In the genomic region with DNA sequence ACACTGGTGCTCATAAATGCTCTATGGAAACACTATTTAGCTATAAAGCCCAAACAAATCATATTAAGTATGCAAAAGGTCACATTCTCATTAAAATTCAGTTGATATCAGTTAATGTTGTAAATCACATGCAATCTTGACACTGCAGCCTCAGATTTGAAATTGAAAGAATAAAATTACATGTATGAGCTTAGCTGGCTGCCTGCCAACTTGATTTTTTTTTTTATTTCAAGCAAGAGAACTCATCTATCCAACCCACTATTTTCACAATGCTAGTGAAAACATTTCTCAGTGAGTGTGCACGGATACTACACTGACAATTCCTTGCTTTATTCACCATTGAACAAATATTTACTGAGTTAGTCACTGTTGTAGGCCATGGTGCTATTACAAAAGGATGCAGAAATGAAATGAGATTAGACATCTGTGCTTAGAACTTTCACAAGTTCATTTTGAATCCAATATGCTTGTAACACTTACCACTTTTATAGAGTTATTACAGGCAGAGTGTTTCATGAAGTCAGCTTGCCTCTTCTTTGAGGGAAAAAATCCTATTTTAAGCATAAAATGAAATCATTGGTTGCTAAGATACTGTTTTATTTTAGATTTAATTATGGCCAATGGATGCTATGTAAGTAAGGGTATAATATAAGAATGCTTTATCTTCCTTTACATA, we compare ENCODE assay signal across 27 mouse cellular contexts.
DNase-seq lines count a peak whose midpoint lies in the region; ATAC-seq and TF ChIP-seq lines count a peak whose summit lies in the region.
"Had no signal": no experiment of that assay in that cellular context is flagged by ENCODE, and none has a peak within 500 bp of the region (broad histone marks: within the 10 kb centered on the region; RNA-seq: fewer than 3 reads in every experiment).

No protein-coding gene starts in this region.

- H3K4me1 ChIP-seq in lung, embryonic 14.5 days (ENCODE audit: insufficient read depth), result no peaks in the 10 kb centered on the region
- H3K4me1 ChIP-seq in lung, postnatal 0 days (ENCODE audit: insufficient read depth, low read depth, low read length), result no peaks in the 10 kb centered on the region
- H3K4me1 ChIP-seq: heart, embryonic 12.5 days; hindbrain, embryonic 13.5 days; midbrain, embryonic 13.5 days had no signal

- H3K36me3 ChIP-seq in lung, embryonic 14.5 days (ENCODE audit: insufficient read depth), result no peaks in the 10 kb centered on the region
- no peaks in the 10 kb centered on the region for H3K36me3 ChIP-seq in lung, postnatal 0 days (ENCODE audit: insufficient read depth, low read length)
- H3K36me3 ChIP-seq: heart, embryonic 12.5 days; hindbrain, embryonic 13.5 days; midbrain, embryonic 13.5 days had no signal

- no peak for DNase-seq in frontal cortex, postnatal 10 days (ENCODE audit: low spot score in 2 of 2)
- DNase-seq in lung, embryonic 14.5 days, result peak; percentile 42
- DNase-seq in lung, postnatal 0 days (ENCODE audit: low spot score), result no peak
- DNase-seq in brain, adult 2 months (ENCODE audit: low read depth, low spot score), result peak; percentile 62
- DNase-seq in telencephalon, adult 2 months (ENCODE audit: low read depth, low spot score), result peak; percentile 69
- DNase-seq: adrenal gland, postnatal 25 days; B cell, adult 2 months; cerebellum, adult 9-10 months; cerebellum, postnatal 36 days; gastrocnemius, adult 2 months; gastrocnemius, postnatal 36 days; heart, adult 18-20 months; heart, postnatal 4 days; kidney, adult 11 months; kidney, postnatal 14 days; liver; lung, adult 2 months; lung, postnatal 36 days; right cerebral cortex, postnatal 4 days; thymus, postnatal 4 days had no signal

- no peak overlapping the region for H3K4me3 ChIP-seq in lung, embryonic 14.5 days (ENCODE audit: low read depth, low read length)
- H3K4me3 ChIP-seq in lung, postnatal 0 days (ENCODE audit: low read depth, low read length), result no peak overlapping the region
- H3K4me3 ChIP-seq: gastrocnemius, adult 2 months; heart, embryonic 12.5 days; hindbrain, embryonic 13.5 days; midbrain, embryonic 13.5 days had no signal

- no peak for TF ChIP-seq CTCF in lung, embryonic 14.5 days (IDR thresholded peaks at IDR 0.05; ENCODE audit: low read depth)
- no peak for TF ChIP-seq CTCF in lung, postnatal 0 days (IDR thresholded peaks at IDR 0.05)

- H3K27ac ChIP-seq in lung, embryonic 14.5 days (ENCODE audit: low read depth), result no peak overlapping the region
- no peak overlapping the region for H3K27ac ChIP-seq in lung, postnatal 0 days (ENCODE audit: low read length)
- H3K27ac ChIP-seq: gastrocnemius, adult 2 months; hindbrain, embryonic 13.5 days; liver, embryonic 14.5 days; midbrain, embryonic 13.5 days had no signal

- 50% methylated on average over 1 of the region's 1 CpGs for WGBS in lung, embryonic 14.5 days
- WGBS in lung, postnatal 0 days, result 44% methylated on average over 1 of the region's 1 CpGs

- no peak overlapping the region for H3K9ac ChIP-seq in lung, embryonic 14.5 days
- H3K9ac ChIP-seq in lung, postnatal 0 days (replicated peaks; ENCODE audit: low read depth), result no peak overlapping the region
- H3K9ac ChIP-seq: heart, embryonic 12.5 days; hindbrain, embryonic 13.5 days; liver, embryonic 14.5 days; midbrain, embryonic 13.5 days had no signal

- H3K4me2 ChIP-seq in lung, embryonic 14.5 days, result no peak overlapping the region
- H3K4me2 ChIP-seq in lung, postnatal 0 days (replicated peaks; ENCODE audit: low read depth, low read length), result no peak overlapping the region
- H3K4me2 ChIP-seq: heart, embryonic 12.5 days; hindbrain, embryonic 13.5 days; midbrain, embryonic 13.5 days had no signal

- no peaks in the 10 kb centered on the region for H3K27me3 ChIP-seq in lung, embryonic 14.5 days (ENCODE audit: insufficient read depth, low read length)
- H3K27me3 ChIP-seq in lung, postnatal 0 days (replicated peaks; ENCODE audit: insufficient read depth, low read length), result no peaks in the 10 kb centered on the region
- H3K27me3 ChIP-seq: heart, embryonic 12.5 days; hindbrain, embryonic 13.5 days; midbrain, embryonic 13.5 days had no signal

- TF ChIP-seq EP300 in lung, postnatal 0 days (IDR thresholded peaks at IDR 0.05), result no peak

- peak; percentile 100 for ATAC-seq in frontal cortex, adult (ENCODE audit: low TSS enrichment)
- ATAC-seq in lung, embryonic 14.5 days (ENCODE audit: insufficient read depth), result no peak
- no peak for ATAC-seq in lung, postnatal 0 days
- ATAC-seq in monocyte, adult 5-6 weeks (replicated peaks; ENCODE audit: insufficient number of reproducible peaks, low FRiP score, low TSS enrichment, poor library complexity, severe bottlenecking), result no peak
- ATAC-seq: inflammation-experienced regulatory T-cells, adult 6 months; midbrain, embryonic 13.5 days had no signal

- no peaks in the 10 kb centered on the region for H3K9me3 ChIP-seq in lung, embryonic 14.5 days (ENCODE audit: low read depth, low read length)
- no peaks in the 10 kb centered on the region for H3K9me3 ChIP-seq in lung, postnatal 0 days (ENCODE audit: low read length)
- H3K9me3 ChIP-seq: heart, embryonic 12.5 days; hindbrain, embryonic 13.5 days; midbrain, embryonic 13.5 days had no signal

Comparison
In these comparisons a context has a peak if more than half of its experiments do, and no peak if none do; other contexts are left out.
1. DNase-seq: peak in lung, embryonic 14.5 days (single experiment), brain, adult 2 months (single experiment) and telencephalon, adult 2 months (single experiment); none in frontal cortex, postnatal 10 days (0 of 2) and lung, postnatal 0 days (single experiment).